Mouse (Mus musculus) bone marrow, adult 2 months (tissue): ENCODE measurements around the gene Csf1. TPM values are rescaled to one million over a fixed set of nuclear protein-coding genes. Genes with fewer than 3 reads are reported as not detected.

Source experiments
- H3K27ac ChIP-seq: fragments of 200-500 bp; 2 replicates; pipeline ENCODE4 v1.5.1; 2012; ENCODE audit warnings: low read depth, mild to moderate bottlenecking, control low read depth, inconsistent platforms, low read length; ENCODE audit not compliant: control insufficient read depth, poor library complexity, insufficient read depth
- H3K4me1 ChIP-seq: fragments of 200-500 bp; 2 replicates; pipeline ENCODE4 v1.6.1; 2011; ENCODE audit warnings: low read length; ENCODE audit not compliant: control insufficient read depth, insufficient read depth
- H3K4me3 ChIP-seq: fragments of 200-500 bp; replicated peaks from 2 replicates; pipeline ENCODE3; 2011; ENCODE audit warnings: mild to moderate bottlenecking, low read depth, low read length, control low read depth; ENCODE audit not compliant: control insufficient read depth
- CTCF ChIP-seq: fragments of 200-500 bp; IDR thresholded peaks from 2 replicates; pipeline ENCODE4 v1.5.1; 2011; ENCODE audit warnings: low read length, control low read depth; ENCODE audit not compliant: control insufficient read depth, insufficient read depth
- POLR2A ChIP-seq: fragments of 200-500 bp; IDR thresholded peaks from 2 replicates; pipeline ENCODE4 v1.6.1; 2011; ENCODE audit warnings: low read depth, mild to moderate bottlenecking, control low read depth, low read length, borderline replicate concordance; ENCODE audit not compliant: control insufficient read depth
- WGBS: fragments of 180-500 bp; shearing (Covaris S2); methylation state at CpG from one replicate; pipeline ENCODE4 v1.1.7; 2018; 5-methylcytosine and 5-hydroxymethylcytosine counted together
- polyA plus RNA-seq: library from polyadenylated mRNA; stranded (reverse); fragments of >200 nt; gene quantifications from 2 replicates; pipeline ENCODE4 v1.2.4, GENCODE M21; 2011; ENCODE audit warnings: low replicate concordance; ENCODE audit not compliant: missing spikeins, insufficient read depth, insufficient read length

The Csf1 gene
- 7.9 and 21.8 TPM in 2 replicates for polyA plus RNA-seq

DNA sequence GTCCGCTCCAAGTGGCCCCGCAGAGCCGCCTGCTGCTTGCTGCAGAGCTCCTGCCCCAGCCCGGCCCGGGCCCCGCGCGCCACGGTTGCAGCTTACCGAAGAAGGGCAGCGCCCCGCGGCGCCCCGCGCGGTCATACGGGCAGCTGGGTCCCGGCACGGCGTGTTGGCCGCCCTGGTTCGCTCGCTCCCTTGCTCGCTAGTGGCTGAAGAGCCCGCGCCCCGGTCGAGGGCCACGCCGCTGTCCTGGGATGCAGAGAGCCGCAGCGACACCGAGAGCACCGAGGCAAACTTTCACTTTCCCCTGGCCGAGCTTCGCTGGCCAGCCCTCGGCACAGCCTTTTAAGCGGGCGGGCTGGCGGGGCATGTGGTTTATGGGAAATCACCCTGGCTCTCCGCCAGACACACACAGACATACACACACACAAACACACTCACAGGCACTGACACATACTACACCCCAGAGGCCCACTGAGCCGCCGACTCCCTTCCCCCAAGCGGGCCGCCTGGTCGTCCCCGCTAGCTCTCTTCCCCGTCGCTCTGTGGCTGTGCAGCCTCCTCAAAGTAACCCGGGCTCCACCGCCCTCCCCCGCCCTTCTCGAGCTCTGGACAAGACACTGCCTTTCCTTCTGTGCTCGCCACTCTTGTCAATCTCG, at the start of gene Csf1:
TSS of gene Csf1 (minus strand) at position 541 of the 653 bp plus-strand sequence.
- TF ChIP-seq CTCF (no peak), POLR2A (no peak; the same call in 1 of the 2 replicates)
- peaks cover 3% of the 10 kb centered on the region; the same call in 1 of the 2 replicates for H3K4me1 ChIP-seq
- H3K27ac ChIP-seq = peak within 1 kb of the TSS; percentile 46
- under 1% methylated on average over 56 of the region's 56 CpGs for WGBS
- H3K4me3 ChIP-seq = peak within 1 kb of the TSS; percentile 69

GRCm38 (mm10) chr3:107808013-107808750, 47.9 kb upstream of the Csf1 start:
- Histone ChIP-seq H3K27ac (no peak overlapping the region), H3K4me3 (no peak overlapping the region), H3K4me1 (peaks cover 5% of the 10 kb centered on the region; the same call in 1 of the 2 replicates)
- WGBS = 81% methylated on average over 14 of the region's 14 CpGs
- no peak for TF ChIP-seq CTCF
- TF ChIP-seq POLR2A = no peak

DNA sequence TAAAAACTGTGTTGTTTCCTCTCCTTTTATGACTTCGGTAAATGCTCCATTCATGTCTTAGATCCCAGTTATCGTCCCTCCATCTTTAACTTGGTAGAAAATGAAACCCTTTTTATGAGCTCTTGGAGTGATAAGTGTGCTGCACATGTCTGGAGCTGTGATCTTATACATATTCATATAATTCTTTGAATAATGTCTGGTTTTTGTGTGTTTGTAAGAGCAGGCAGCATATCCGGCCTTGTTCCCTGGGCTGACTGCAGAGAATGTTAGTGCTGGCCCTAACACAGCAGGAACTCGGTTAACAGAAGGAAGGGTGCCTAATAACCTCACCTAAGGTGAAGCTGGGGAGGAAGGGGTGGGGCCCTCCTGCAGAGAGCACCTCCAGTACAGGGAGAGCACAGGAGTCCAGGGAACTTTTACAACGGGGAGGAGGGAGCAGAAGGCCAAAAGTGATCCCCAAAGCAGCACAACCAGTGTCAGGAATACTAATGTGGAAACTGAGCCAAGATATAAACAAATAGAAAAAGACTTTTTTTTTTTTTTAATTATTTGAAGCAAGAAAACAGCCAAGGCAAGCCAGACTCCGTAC, 47.2 kb upstream of the Csf1 start:
- Histone ChIP-seq H3K27ac (no peak overlapping the region), H3K4me1 (peaks cover 5% of the 10 kb centered on the region; the same call in 1 of the 2 replicates), H3K4me3 (no peak overlapping the region)
- no peak for TF ChIP-seq POLR2A
- TF ChIP-seq CTCF = no peak
- WGBS = 53% methylated on average over 6 of the region's 6 CpGs

DNA sequence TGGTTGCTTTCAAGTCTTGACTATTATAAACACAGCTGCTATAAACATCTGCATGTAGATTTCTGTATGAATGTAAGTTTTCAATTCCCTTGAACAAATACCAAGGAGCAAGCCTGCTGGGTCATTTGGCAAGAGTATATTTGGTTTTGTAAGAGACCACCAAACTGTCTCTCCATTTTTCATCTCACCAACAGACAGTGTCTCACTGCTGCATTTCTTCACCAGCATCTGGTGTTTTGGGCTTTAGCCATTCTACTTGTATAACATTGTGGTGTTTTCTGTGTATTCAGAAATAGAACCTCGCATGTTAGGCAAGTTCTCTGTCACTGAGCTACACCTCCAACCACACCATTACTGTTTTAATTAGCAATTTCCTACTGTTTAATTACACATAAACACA, 46.6 kb upstream of the Csf1 start:
- Histone ChIP-seq H3K4me3 (no peak overlapping the region), H3K4me1 (no peaks in the 10 kb centered on the region; the same call in 1 of the 2 replicates), H3K27ac (no peak overlapping the region)
- WGBS = 64% methylated on average over 1 of the region's 1 CpGs
- TF ChIP-seq CTCF (no peak), POLR2A (no peak)

GRCm38 (mm10) chr3:107804799-107805198, 44.5 kb upstream of the Csf1 start:
- no peak for TF ChIP-seq CTCF
- no peak for TF ChIP-seq POLR2A
- H3K4me1 ChIP-seq = no peaks in the 10 kb centered on the region; the same call in 1 of the 2 replicates
- H3K27ac ChIP-seq = no peak overlapping the region
- 74% methylated on average over 1 of the region's 1 CpGs for WGBS
- H3K4me3 ChIP-seq = no peak overlapping the region

GRCm38 (mm10) chr3:107802185-107802946, 42.1 kb upstream of the Csf1 start:
- TF ChIP-seq POLR2A = no peak
- no peak for TF ChIP-seq CTCF
- H3K4me1 ChIP-seq = no peaks in the 10 kb centered on the region; the same call in 1 of the 2 replicates
- WGBS = 85% methylated on average over 8 of the region's 8 CpGs
- H3K27ac ChIP-seq = no peak overlapping the region
- no peak overlapping the region for H3K4me3 ChIP-seq

DNA sequence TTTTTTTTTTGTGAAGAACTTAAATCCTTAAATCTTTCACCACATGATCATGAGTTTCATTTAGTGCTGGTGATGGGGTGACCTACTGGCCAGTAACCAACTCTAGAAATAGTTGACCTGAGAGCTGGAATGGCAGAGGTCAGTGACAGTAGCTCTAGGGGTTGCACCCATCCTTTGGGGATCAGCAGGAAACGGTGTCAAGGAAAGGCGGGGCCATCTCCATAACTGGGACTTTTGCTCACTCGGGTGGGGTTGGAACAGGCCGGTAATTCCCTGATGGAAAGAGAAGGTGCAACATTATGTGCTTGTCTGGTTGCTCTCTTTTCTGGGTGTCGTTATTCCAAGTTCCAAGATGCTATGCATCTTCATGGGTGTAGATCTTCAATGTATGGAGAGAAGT, 38.7 kb upstream of the Csf1 start:
- Histone ChIP-seq H3K4me1 (no peaks in the 10 kb centered on the region), H3K27ac (no peak overlapping the region), H3K4me3 (no peak overlapping the region)
- 77% methylated on average over 5 of the region's 5 CpGs for WGBS
- TF ChIP-seq CTCF (no peak), POLR2A (no peak)

GRCm38 (mm10) chr3:107796191-107796983, 36.1 kb upstream of the Csf1 start:
- 42% methylated on average over 8 of the region's 8 CpGs for WGBS
- H3K4me3 ChIP-seq = no peak overlapping the region
- H3K4me1 ChIP-seq = no peaks in the 10 kb centered on the region
- no peak overlapping the region for H3K27ac ChIP-seq
- TF ChIP-seq CTCF (no peak), POLR2A (no peak)
